Mouse (Mus musculus) heart, embryonic 11.5 days (tissue): Measurements from ENCODE around the gene Pdyn. TPM values are rescaled to one million over a fixed set of nuclear protein-coding genes. Genes with fewer than 3 reads are reported as not detected.

Experiments
- ATAC-seq: fragments of 200-750 bp; cut with Nextera tagmentation; replicated peaks from 2 replicates; pipeline ENCODE4 v1.8.0; 2017; ENCODE audit warnings: moderate library complexity; ENCODE audit not compliant: insufficient number of reproducible peaks, low FRiP score, low TSS enrichment
- H3K27ac ChIP-seq: fragments of 300-500 bp; sonication (generic); 2 replicates; pipeline ENCODE4 v1.5.1; 2014; ENCODE audit warnings: mild to moderate bottlenecking, low read depth, low read length
- H3K27me3 ChIP-seq: fragments of 300-500 bp; sonication (generic); 2 replicates; pipeline ENCODE4 v1.6.1; 2014; ENCODE audit warnings: mild to moderate bottlenecking, low read length, mixed read lengths; ENCODE audit not compliant: control insufficient read depth, insufficient read depth
- H3K36me3 ChIP-seq: fragments of 300-500 bp; sonication (generic); 2 replicates; pipeline ENCODE4 v1.6.1; 2014; ENCODE audit warnings: mild to moderate bottlenecking, low read length, moderate library complexity, mixed read lengths; ENCODE audit not compliant: control insufficient read depth, insufficient read depth
- H3K4me1 ChIP-seq: fragments of 300-500 bp; sonication (generic); 2 replicates; pipeline ENCODE4 v1.6.1; 2014; ENCODE audit warnings: low read length; ENCODE audit not compliant: control insufficient read depth, insufficient read depth
- H3K4me2 ChIP-seq: fragments of 300-500 bp; sonication (generic); 2 replicates; pipeline ENCODE4 v1.6.1; 2014; ENCODE audit warnings: mild to moderate bottlenecking, moderate library complexity
- H3K4me3 ChIP-seq: fragments of 300-500 bp; sonication (generic); 2 replicates; pipeline ENCODE4 v1.5.1; 2014; ENCODE audit warnings: low read depth, low read length
- H3K9ac ChIP-seq: fragments of 300-500 bp; sonication (generic); 2 replicates; pipeline ENCODE4 v1.6.1; 2014; ENCODE audit warnings: mild to moderate bottlenecking, low read depth, low read length, moderate library complexity
- H3K9me3 ChIP-seq: fragments of 300-500 bp; sonication (generic); replicated peaks from 2 replicates; pipeline ENCODE4 v1.6.1; 2016; ENCODE audit warnings: low read length; ENCODE audit not compliant: control insufficient read depth
- WGBS: fragments of 180-500 bp; shearing (Covaris S2); extraction: QIAGEN DNeasy Blood & Tissue Kit; methylation state at CpG from one replicate; pipeline ENCODE4 v1.1.7; 2014; ENCODE audit not compliant: insufficient replicate concordance; 5-methylcytosine and 5-hydroxymethylcytosine counted together
- polyA plus RNA-seq: library from polyadenylated mRNA; unstranded; fragments of >200 nt; fragmentation: Nextera tagmentation; extraction: Ambion mirVana; gene quantifications from 2 replicates; pipeline ENCODE4 v1.2.1, GENCODE M21; 2014

Gene Pdyn
- polyA plus RNA-seq, 1 experiment from 2014 or later, result 0.27 TPM

DNA sequence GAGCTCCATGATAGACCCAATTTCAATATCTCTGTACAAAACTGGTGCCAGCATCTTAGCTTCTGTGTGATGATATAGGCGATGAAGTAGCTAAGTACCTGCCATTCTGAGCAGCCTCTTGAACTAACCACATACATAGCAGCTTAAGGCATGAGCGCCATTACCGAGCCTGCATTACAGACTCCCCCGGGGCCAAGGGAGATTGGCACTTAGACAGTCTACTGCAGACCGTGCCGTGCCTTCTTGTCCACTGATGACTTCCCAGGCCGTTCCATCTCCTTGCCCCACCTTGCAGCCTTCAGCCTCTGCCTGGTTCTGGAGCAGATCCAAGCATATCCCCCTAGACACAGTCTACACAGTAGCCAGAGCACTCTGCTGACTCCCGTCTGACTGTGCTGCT, 7.0 kb downstream of the Pdyn start:
- Histone ChIP-seq H3K4me1 (no peaks in the 10 kb centered on the region), H3K27me3 (0 out of 2 replicates have a peak, but pooled peaks cover 3% of the 10 kb centered on the region), H3K9me3 (no peaks in the 10 kb centered on the region), H3K4me3 (no peak overlapping the region), H3K36me3 (no peaks in the 10 kb centered on the region), H3K27ac (no peak overlapping the region), H3K9ac (no peak overlapping the region), H3K4me2 (no peak overlapping the region)
- ATAC-seq, result no peak
- WGBS, result 77% methylated on average over 8 of the region's 8 CpGs

DNA sequence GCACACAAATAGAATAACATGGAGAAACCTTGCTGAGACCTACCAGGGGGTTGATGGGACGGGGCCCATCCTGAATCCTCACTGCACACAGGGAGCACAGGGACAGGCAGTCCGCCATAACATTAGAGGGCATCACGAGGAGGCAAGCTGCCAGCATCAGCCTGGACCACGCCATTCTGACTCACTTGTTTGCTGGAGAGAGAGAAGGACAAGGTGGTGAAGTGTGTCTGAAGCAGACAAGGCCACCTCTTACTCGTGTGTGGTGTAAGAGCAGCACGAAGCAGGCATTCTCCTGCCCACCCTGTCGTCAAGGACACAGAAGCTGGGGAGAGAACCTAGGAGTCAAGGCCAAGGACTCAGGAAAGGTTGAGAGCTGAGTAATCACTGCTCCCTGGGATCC, 9.9 kb downstream of the Pdyn start:
- ATAC-seq, result no peak
- Histone ChIP-seq H3K36me3 (no peaks in the 10 kb centered on the region), H3K4me2 (no peak overlapping the region), H3K4me3 (no peak overlapping the region), H3K27me3 (0 out of 2 replicates have a peak, but pooled peaks cover 3% of the 10 kb centered on the region), H3K9me3 (no peaks in the 10 kb centered on the region), H3K4me1 (no peaks in the 10 kb centered on the region), H3K27ac (no peak overlapping the region), H3K9ac (no peak overlapping the region)
- 66% methylated on average over 7 of the region's 7 CpGs for WGBS

DNA sequence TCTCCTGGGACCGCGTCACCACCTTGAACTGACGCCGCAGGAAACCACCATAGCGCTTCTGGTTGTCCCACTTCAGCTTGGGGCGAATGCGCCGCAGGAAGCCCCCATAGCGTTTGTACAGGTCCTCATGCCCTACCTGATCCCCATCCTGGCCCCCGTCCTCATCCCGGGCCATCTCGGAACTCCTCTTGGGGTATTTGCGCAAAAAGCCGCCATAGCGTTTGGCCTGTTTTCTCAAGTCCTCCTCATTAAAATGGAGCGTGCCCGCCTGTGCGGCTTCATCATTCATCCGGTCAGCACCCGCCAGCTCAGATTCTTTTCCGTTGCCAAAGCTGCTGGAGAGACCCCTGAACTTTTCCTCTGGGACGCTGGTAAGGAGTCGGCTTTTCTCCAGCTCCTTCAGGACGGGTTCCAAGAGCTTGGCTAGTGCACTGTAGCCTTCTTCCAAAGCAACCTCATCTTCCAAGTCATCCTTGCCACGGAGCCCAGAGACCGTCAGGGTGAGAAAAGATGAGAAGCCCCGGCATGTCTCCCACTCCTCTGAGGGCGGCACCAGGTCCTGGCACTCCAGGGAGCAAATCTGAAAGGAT, 11.5 kb downstream of the Pdyn start:
- Histone ChIP-seq H3K9me3 (no peaks in the 10 kb centered on the region), H3K9ac (no peak overlapping the region), H3K27me3 (0 out of 2 replicates have a peak, but pooled peaks cover 3% of the 10 kb centered on the region), H3K36me3 (no peaks in the 10 kb centered on the region), H3K4me3 (no peak overlapping the region), H3K4me1 (no peaks in the 10 kb centered on the region), H3K4me2 (no peak overlapping the region), H3K27ac (no peak overlapping the region)
- ATAC-seq, result no peak
- 87% methylated on average over 28 of the region's 28 CpGs for WGBS

DNA sequence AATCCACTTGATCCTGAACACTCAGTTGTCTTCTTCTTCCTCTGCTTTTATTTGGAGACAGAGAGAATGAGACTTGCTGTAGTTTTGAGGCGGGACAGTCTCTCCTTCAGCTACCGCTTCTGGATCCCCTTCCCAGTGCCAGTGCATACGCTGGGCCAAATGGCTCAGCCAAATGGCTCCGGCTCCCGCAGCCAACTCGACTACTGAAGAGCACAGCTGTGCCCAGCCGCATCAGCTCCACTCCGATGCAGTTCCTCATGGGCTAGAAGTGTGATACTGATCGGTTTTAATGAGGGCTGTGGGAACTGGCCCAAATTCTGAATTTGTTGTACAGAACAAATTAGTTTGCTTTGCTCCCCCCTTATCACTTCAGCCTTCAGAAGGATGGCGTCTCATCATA, 12.7 kb downstream of the Pdyn start:
- H3K4me3 ChIP-seq, result no peak overlapping the region
- ATAC-seq, result no peak
- H3K4me1 ChIP-seq, result no peaks in the 10 kb centered on the region
- H3K9me3 ChIP-seq, result no peaks in the 10 kb centered on the region
- H3K27me3 ChIP-seq, result 0 out of 2 replicates have a peak, but pooled peaks cover 3% of the 10 kb centered on the region
- 46% methylated on average over 10 of the region's 10 CpGs for WGBS
- H3K9ac ChIP-seq, result no peak overlapping the region
- no peak overlapping the region for H3K27ac ChIP-seq
- H3K4me2 ChIP-seq, result no peak overlapping the region
- no peaks in the 10 kb centered on the region for H3K36me3 ChIP-seq

DNA sequence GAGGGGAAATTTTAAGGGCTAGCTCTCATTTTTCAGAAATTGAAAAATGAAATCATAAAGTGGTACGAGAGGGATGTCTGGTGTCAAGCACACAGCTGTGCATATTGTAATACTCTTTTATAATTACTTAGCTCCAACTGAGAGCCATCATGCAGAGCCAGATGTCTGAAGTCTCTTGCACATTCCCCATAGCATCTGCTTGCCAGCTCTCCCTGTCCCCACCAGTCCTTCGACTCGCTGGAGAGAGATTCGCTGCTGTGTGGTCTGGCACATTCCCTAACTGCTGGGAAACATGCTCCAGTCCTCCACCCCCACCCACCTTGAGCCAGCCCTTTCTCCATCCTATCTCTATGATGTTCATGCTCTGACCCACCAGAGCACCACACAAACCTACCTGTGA, 15.6 kb downstream of the Pdyn start:
- no peaks in the 10 kb centered on the region for H3K4me1 ChIP-seq
- H3K36me3 ChIP-seq, result no peaks in the 10 kb centered on the region
- H3K27ac ChIP-seq, result no peak overlapping the region
- H3K9me3 ChIP-seq, result no peaks in the 10 kb centered on the region
- H3K9ac ChIP-seq, result no peak overlapping the region
- H3K4me3 ChIP-seq, result no peak overlapping the region
- WGBS, result 67% methylated on average over 4 of the region's 4 CpGs
- peaks cover 3% of the 10 kb centered on the region; the same call in 1 of the 2 replicates for H3K27me3 ChIP-seq
- no peak overlapping the region for H3K4me2 ChIP-seq
- no peak for ATAC-seq

DNA sequence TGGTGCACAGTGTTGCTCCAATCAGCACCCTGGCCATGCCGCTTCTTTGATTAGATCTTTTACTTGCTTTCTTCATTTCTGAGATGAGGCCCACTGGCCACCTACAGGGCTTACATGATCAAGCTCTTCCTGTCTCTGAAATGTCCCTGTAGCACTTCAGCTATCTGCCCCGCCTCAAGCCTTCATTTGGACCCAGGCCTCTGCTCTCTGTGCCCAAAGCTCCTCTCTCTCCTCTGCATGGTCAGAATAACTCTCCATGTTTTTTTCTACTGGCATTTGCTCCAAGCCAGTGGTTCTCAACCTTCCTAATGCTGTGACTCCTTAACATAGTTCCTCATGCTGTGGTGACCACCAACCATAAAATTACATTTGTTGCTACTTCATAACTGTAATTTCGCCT, 19.4 kb downstream of the Pdyn start:
- peaks cover 2% of the 10 kb centered on the region; the same call in 1 of the 2 replicates for H3K27me3 ChIP-seq
- no peak overlapping the region for H3K4me3 ChIP-seq
- H3K9ac ChIP-seq, result no peak overlapping the region
- H3K4me2 ChIP-seq, result no peak overlapping the region
- H3K36me3 ChIP-seq, result no peaks in the 10 kb centered on the region
- no peak for ATAC-seq
- H3K4me1 ChIP-seq, result no peaks in the 10 kb centered on the region
- no peaks in the 10 kb centered on the region for H3K9me3 ChIP-seq
- 66% methylated on average over 3 of the region's 3 CpGs for WGBS
- H3K27ac ChIP-seq, result no peak overlapping the region

DNA sequence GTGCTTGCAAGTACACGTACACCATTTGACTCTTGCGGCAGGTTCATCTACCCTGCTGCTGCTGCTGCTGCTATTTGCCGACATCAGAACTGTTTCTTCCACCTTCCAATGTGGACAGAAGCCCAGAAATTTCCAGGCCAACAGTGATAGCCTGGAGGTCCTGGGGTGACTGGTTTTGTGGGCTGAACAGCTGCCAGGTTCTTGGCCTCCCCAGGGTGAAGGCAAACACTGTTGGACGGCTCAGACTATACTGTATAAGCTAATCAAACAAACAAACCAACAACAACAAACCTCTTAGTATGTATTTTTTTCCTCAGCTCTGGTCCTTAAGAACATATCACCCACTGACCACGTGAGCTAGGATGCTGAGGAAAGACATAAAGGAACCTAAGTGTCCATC, 20.6 kb downstream of the Pdyn start:
- Histone ChIP-seq H3K36me3 (no peaks in the 10 kb centered on the region), H3K4me2 (no peak overlapping the region), H3K27ac (no peak overlapping the region), H3K9ac (no peak overlapping the region), H3K27me3 (peaks cover 2% of the 10 kb centered on the region; the same call in 1 of the 2 replicates), H3K4me1 (no peaks in the 10 kb centered on the region), H3K4me3 (no peak overlapping the region), H3K9me3 (no peaks in the 10 kb centered on the region)
- WGBS, result 78% methylated on average over 5 of the region's 5 CpGs
- no peak for ATAC-seq

DNA sequence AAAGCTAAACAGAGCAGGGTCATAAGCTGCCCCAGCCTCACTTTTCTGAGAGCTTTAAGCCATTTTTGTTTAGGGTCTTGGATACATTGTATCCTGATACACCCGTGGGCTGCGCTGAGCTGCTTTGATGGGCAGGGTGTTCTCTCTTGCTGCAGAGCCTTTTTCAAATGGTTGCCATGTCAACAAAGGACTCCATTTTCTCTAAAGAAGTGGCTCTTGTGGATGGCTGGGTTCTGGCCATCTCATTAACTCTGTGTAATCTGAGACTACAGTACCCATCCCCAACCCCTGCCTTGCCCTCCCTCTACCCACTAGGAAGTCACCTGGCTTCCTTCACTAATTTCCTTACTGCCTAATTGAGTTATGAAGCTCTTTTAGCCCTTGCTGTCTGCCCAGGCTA, 22.0 kb downstream of the Pdyn start:
- no peak overlapping the region for H3K9ac ChIP-seq
- H3K9me3 ChIP-seq, result no peaks in the 10 kb centered on the region
- H3K36me3 ChIP-seq, result no peaks in the 10 kb centered on the region
- no peak for ATAC-seq
- H3K4me3 ChIP-seq, result no peak overlapping the region
- H3K4me2 ChIP-seq, result no peak overlapping the region
- H3K27ac ChIP-seq, result no peak overlapping the region
- H3K27me3 ChIP-seq, result peaks cover 2% of the 10 kb centered on the region; the same call in 1 of the 2 replicates
- WGBS, result 81% methylated on average over 2 of the region's 2 CpGs
- no peaks in the 10 kb centered on the region for H3K4me1 ChIP-seq

DNA sequence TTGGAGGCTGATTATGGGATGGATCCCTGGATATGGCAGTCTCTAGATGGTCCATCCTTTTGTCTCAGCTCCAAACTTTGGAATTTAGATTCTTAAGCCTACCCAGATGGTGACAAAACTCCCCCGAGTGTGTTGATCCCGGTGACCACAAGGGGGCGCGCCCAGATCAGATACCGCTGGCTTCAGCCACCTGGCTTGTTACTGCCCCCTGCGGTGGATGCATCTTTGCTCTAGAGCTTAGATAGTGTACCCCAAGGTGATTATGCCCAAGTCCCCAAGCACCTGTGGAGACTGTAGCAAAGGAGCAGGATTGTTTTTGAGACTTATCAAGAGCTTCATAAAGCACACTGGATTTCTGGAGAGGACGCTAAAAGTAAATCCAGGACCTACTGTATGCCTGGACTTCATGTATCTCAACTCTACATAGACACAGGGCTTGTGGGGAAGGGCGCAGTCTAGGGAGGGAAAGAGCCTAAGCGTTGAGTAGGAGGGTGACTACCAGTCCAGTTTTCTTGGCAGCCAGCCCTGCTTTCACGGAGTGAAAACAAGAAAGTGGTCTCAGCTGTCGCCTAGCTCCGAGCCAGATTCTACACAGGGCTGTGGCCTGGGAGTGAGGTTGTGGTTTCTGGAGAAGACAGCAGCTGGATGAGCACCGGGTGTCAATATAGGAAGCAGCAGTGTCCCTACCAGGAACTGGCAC, 24.6 kb downstream of the Pdyn start:
- no peak for ATAC-seq
- 35% methylated on average over 13 of the region's 13 CpGs for WGBS
- Histone ChIP-seq H3K27ac (no peak overlapping the region), H3K9ac (no peak overlapping the region), H3K9me3 (no peaks in the 10 kb centered on the region; the same call in 1 of the 2 replicates), H3K27me3 (peaks cover 2% of the 10 kb centered on the region; the same call in 1 of the 2 replicates), H3K4me1 (no peaks in the 10 kb centered on the region), H3K36me3 (no peaks in the 10 kb centered on the region), H3K4me2 (no peak overlapping the region), H3K4me3 (no peak overlapping the region)
